Mouse (Mus musculus) heart, embryonic 14.5 days (tissue): ENCODE data around the gene Wdr13. TPM values are rescaled to one million over a fixed set of nuclear protein-coding genes. Genes with fewer than 3 reads are reported as not detected.

Source experiments
- ATAC-seq: fragments of 200-750 bp; cut with Nextera tagmentation; 2 replicates; pipeline ENCODE4 v1.8.0; 2017; ENCODE audit warnings: low read depth, moderate TSS enrichment; ENCODE audit not compliant: insufficient number of reproducible peaks, insufficient read depth, low FRiP score
- H3K27ac ChIP-seq, 2 experiments: fragments of 200-500 bp in 1 of 2; fragments of 300-500 bp in 1 of 2; sonication (generic) in 1 of 2; replicated peaks in 1 of 2; 2 replicates each; pipeline ENCODE4 v1.5.1; 2012 to 2014; ENCODE audit warnings: low read depth in 2 of 2, low read length in 2 of 2, control low read depth in 1 of 2, mild to moderate bottlenecking in 1 of 2, mixed read lengths in 1 of 2; ENCODE audit not compliant: control insufficient read depth in 1 of 2, insufficient read depth in 1 of 2
- H3K27me3 ChIP-seq: fragments of 300-500 bp; sonication (generic); 2 replicates; pipeline ENCODE4 v1.6.1; 2014; ENCODE audit warnings: mild to moderate bottlenecking, low read length, control low read depth; ENCODE audit not compliant: control insufficient read depth, insufficient read depth
- H3K36me3 ChIP-seq: fragments of 300-500 bp; sonication (generic); 2 replicates; pipeline ENCODE4 v1.6.1; 2014; ENCODE audit warnings: mild to moderate bottlenecking, control low read depth, low read length, mixed read lengths; ENCODE audit not compliant: control insufficient read depth, insufficient read depth
- H3K4me1 ChIP-seq, 2 experiments: fragments of 200-500 bp in 1 of 2; fragments of 300-500 bp in 1 of 2; sonication (generic) in 1 of 2; 2 replicates each; pipeline ENCODE4 v1.6.1; 2012 to 2014; ENCODE audit warnings: low read length in 2 of 2, control low read depth in 1 of 2, mixed read lengths in 1 of 2; ENCODE audit not compliant: control insufficient read depth in 2 of 2, insufficient read depth in 2 of 2
- H3K4me2 ChIP-seq: fragments of 300-500 bp; sonication (generic); 2 replicates; pipeline ENCODE4 v1.6.1; 2014; ENCODE audit warnings: mild to moderate bottlenecking, low read length
- H3K4me3 ChIP-seq, 2 experiments: fragments of 200-500 bp in 1 of 2; fragments of 300-500 bp in 1 of 2; sonication (generic) in 1 of 2; 2 replicates each; pipeline ENCODE4 v1.5.1; 2012 to 2014; ENCODE audit warnings: low read length in 2 of 2, mild to moderate bottlenecking in 2 of 2, control low read depth in 1 of 2, low read depth in 1 of 2, moderate library complexity in 1 of 2; ENCODE audit not compliant: control insufficient read depth in 1 of 2, insufficient read depth in 1 of 2
- H3K9ac ChIP-seq: fragments of 300-500 bp; sonication (generic); 2 replicates; pipeline ENCODE4 v1.6.1; 2014; ENCODE audit warnings: mild to moderate bottlenecking, low read length
- H3K9me3 ChIP-seq: fragments of 300-500 bp; sonication (generic); 2 replicates; pipeline ENCODE4 v1.6.1; 2016; ENCODE audit warnings: low read length, control low read depth; ENCODE audit not compliant: control insufficient read depth
- WGBS: fragments of 180-500 bp; shearing (Covaris S2); extraction: QIAGEN DNeasy Blood & Tissue Kit; methylation state at CpG from one replicate; pipeline ENCODE4 v1.1.7; 2014; 5-methylcytosine and 5-hydroxymethylcytosine counted together
- polyA plus RNA-seq: library from polyadenylated mRNA; unstranded; fragments of >200 nt; fragmentation: Nextera tagmentation; extraction: Ambion mirVana; gene quantifications from 2 replicates; pipeline ENCODE4 v1.2.1, GENCODE M21; 2014

The Wdr13 gene
- polyA plus RNA-seq, 1 experiment from 2014 or later: 22.7 TPM

GRCm38 (mm10) chrX:8164471-8164870 is 31.8 kb upstream of the Wdr13 start:
- Histone ChIP-seq H3K27ac (no peak overlapping the region), H3K27me3 (no peaks in the 10 kb centered on the region), H3K4me1 (no peaks in the 10 kb centered on the region), H3K4me3 (no peak overlapping the region), H3K36me3 (peaks cover 18% of the 10 kb centered on the region), H3K9me3 (no peaks in the 10 kb centered on the region), H3K4me2 (no peak overlapping the region), H3K9ac (no peak overlapping the region)
- ATAC-seq: no peak
- 76% methylated on average over 4 of the region's 4 CpGs for WGBS

GRCm38 (mm10) chrX:8163076-8163475 is 30.4 kb upstream of the Wdr13 start:
- H3K9me3 ChIP-seq: no peaks in the 10 kb centered on the region
- 70% methylated on average over 5 of the region's 5 CpGs for WGBS
- no peak for ATAC-seq
- H3K27me3 ChIP-seq: no peaks in the 10 kb centered on the region
- H3K4me3 ChIP-seq: no peak overlapping the region
- H3K4me1 ChIP-seq: no peaks in the 10 kb centered on the region
- no peak overlapping the region for H3K9ac ChIP-seq
- H3K27ac ChIP-seq: no peak overlapping the region; a peak in 1 of 4 replicates
- peaks cover 10% of the 10 kb centered on the region for H3K36me3 ChIP-seq
- no peak overlapping the region for H3K4me2 ChIP-seq

GRCm38 (mm10) chrX:8145153-8145991 is 12.7 kb upstream of the Wdr13 start, which contains the start of gene Rbm3:
Rbm3 (minus strand) TSS chrX:8145880.
- H3K27ac ChIP-seq: peak within 1 kb of the TSS; percentile 98 to 100
- H3K4me2 ChIP-seq: peak within 1 kb of the TSS; percentile 70
- H3K36me3 ChIP-seq: peaks cover 37% of the 10 kb centered on the region
- H3K4me3 ChIP-seq: peak within 1 kb of the TSS; percentile 65 to 93
- peaks cover 4 to 6% of the 10 kb centered on the region in 2 experiments; a peak in 2 of 4 replicates for H3K4me1 ChIP-seq
- WGBS: 18% methylated on average over 60 of the region's 65 CpGs
- no peaks in the 10 kb centered on the region for H3K27me3 ChIP-seq
- H3K9me3 ChIP-seq: no peaks in the 10 kb centered on the region
- peak within 1 kb of the TSS; percentile 94 for H3K9ac ChIP-seq
- peak; percentile 92 for ATAC-seq

GRCm38 (mm10) chrX:8143750-8144149 is 11.1 kb upstream of the Wdr13 start:
- Histone ChIP-seq H3K27me3 (no peaks in the 10 kb centered on the region), H3K4me1 (peaks cover 4 to 6% of the 10 kb centered on the region in 2 experiments; a peak in 2 of 4 replicates), H3K4me2 (peak overlapping the region; percentile 70), H3K36me3 (peaks cover 52% of the 10 kb centered on the region), H3K9ac (peak overlapping the region; percentile 94; the same call in 1 of the 2 replicates), H3K27ac (no peak overlapping the region), H3K4me3 (peak overlapping the region; percentile 65 to 93), H3K9me3 (no peaks in the 10 kb centered on the region)
- 60% methylated on average over 7 of the region's 7 CpGs for WGBS
- no peak for ATAC-seq

- no peak for ATAC-seq
- H3K9ac ChIP-seq: no peak overlapping the region
- 61% methylated on average over 7 of the region's 7 CpGs for WGBS
- H3K36me3 ChIP-seq: peaks cover 60% of the 10 kb centered on the region
- H3K27ac ChIP-seq: no peak overlapping the region
- H3K27me3 ChIP-seq: no peaks in the 10 kb centered on the region
- peaks cover 4 to 6% of the 10 kb centered on the region in 2 experiments; a peak in 2 of 4 replicates for H3K4me1 ChIP-seq
- no peaks in the 10 kb centered on the region for H3K9me3 ChIP-seq
- H3K4me3 ChIP-seq: no peak overlapping the region
- no peak overlapping the region for H3K4me2 ChIP-seq
Measured at GRCm38 (mm10) chrX:8142948-8143347, 10.3 kb upstream of the Wdr13 start.

GRCm38 (mm10) chrX:8141058-8141457 is 8.4 kb upstream of the Wdr13 start:
- H3K4me1 ChIP-seq: peaks cover 4 to 6% of the 10 kb centered on the region in 2 experiments; a peak in 2 of 4 replicates
- no peak overlapping the region for H3K4me2 ChIP-seq
- H3K4me3 ChIP-seq: no peak overlapping the region
- no peak overlapping the region for H3K27ac ChIP-seq
- WGBS: 66% methylated on average over 3 of the region's 3 CpGs
- H3K9ac ChIP-seq: no peak overlapping the region
- H3K27me3 ChIP-seq: no peaks in the 10 kb centered on the region
- H3K36me3 ChIP-seq: peaks cover 61% of the 10 kb centered on the region
- no peak for ATAC-seq
- H3K9me3 ChIP-seq: no peaks in the 10 kb centered on the region

- Histone ChIP-seq H3K36me3 (peaks cover 61% of the 10 kb centered on the region), H3K9me3 (no peaks in the 10 kb centered on the region), H3K4me3 (no peak overlapping the region), H3K27me3 (no peaks in the 10 kb centered on the region), H3K4me2 (no peak overlapping the region), H3K9ac (no peak overlapping the region), H3K27ac (no peak overlapping the region), H3K4me1 (peaks cover 4 to 6% of the 10 kb centered on the region in 2 experiments; a peak in 2 of 4 replicates)
- WGBS: 95% methylated on average over 2 of the region's 2 CpGs
- ATAC-seq: no peak
Measured at GRCm38 (mm10) chrX:8140446-8140845, 7.8 kb upstream of the Wdr13 start.
